Mouse (Mus musculus): ENCODE measurements around the gene Mosmo. TPM values are rescaled to one million over a fixed set of nuclear protein-coding genes. Genes with fewer than 3 reads are reported as not detected.

The Mosmo gene
- total and polyA plus RNA-seq, 3 experiments, result 10.4 to 19.0 (median 14.0) TPM

GRCm38 (mm10) chr7:120721456-120721855 is 44.0 kb downstream of the Mosmo start:
- Histone ChIP-seq H3K9ac (ENCODE audit: insufficient read depth, low read depth) (no peak overlapping the region), H3K79me2 (replicated peaks; ENCODE audit: control insufficient read depth, extremely low read depth, insufficient read depth, poor library complexity, severe bottlenecking) (peaks cover under 1% of the 10 kb centered on the region; the same call in 1 of the 2 replicates), H3K4me3 (replicated peaks in 1 of 3; ENCODE audit: low read depth in 2 of 3, low read length in 2 of 3, poor library complexity in 1 of 3) (no peak overlapping the region), H3K4me2 (ENCODE audit: insufficient read depth, low read depth, poor library complexity, severe bottlenecking) (no peak overlapping the region), H3K27ac (ENCODE audit: insufficient read depth, low read depth) (no peak overlapping the region), H3K9me3 (replicated peaks; ENCODE audit: low read length) (no peaks in the 10 kb centered on the region), H3K36me3 (replicated peaks in 1 of 2; ENCODE audit: control insufficient read depth in 1 of 2, insufficient read depth in 1 of 2, low read length in 1 of 2) (peaks cover 3 to 34% of the 10 kb centered on the region in 2 experiments), H3K4me1 (ENCODE audit: control insufficient read depth in 1 of 2, insufficient read depth in 2 of 2) (peaks cover 0 to 17% of the 10 kb centered on the region in 2 experiments; a peak in 2 of 4 replicates), H3K27me3 (replicated peaks) (no peaks in the 10 kb centered on the region)
- no peak for TF ChIP-seq RAD21 (IDR thresholded peaks at IDR 0.05; ENCODE audit: low read depth, low read length)
- DNase-seq (ENCODE audit: extremely low read depth), result no peak
- dilution Hi-C loops (cut with MboI; ENCODE audit: extremely low pct_ligation_motif_present, extremely low pct_unique_long_range_greater_than_20kb, low sequenced_read_pairs) (no loop called here), in situ Hi-C loops (cut with MboI; ENCODE audit: low pct_ligation_motif_present, low pct_unique_long_range_greater_than_20kb, low sequenced_read_pairs) (no loop called here)

DNA sequence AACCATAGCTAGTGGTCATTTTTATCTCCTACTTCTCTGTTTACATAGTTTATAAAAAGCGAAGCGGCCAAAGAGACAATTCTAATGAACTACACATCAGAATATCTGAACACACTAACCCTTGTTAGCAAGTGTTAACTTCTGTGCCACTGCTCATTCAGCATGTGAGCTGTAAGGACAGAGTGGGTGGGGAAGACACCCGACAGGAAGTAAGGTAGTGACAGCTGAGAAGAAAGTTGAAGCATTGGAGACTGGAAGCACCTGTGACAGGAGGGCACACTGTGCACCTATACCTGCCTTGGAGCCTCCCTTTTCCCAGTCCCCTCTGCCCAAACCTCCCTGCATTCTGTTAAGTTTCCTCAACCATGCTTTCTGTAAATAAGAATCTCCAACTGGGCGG is 44.6 kb downstream of the Mosmo start:
- Histone ChIP-seq H3K4me2 (ENCODE audit: insufficient read depth, low read depth, poor library complexity, severe bottlenecking) (no peak overlapping the region), H3K79me2 (replicated peaks; ENCODE audit: control insufficient read depth, extremely low read depth, insufficient read depth, poor library complexity, severe bottlenecking) (no peaks in the 10 kb centered on the region), H3K27ac (ENCODE audit: insufficient read depth, low read depth) (no peak overlapping the region), H3K36me3 (replicated peaks in 1 of 2; ENCODE audit: control insufficient read depth in 1 of 2, insufficient read depth in 1 of 2, low read length in 1 of 2) (peaks cover 4 to 34% of the 10 kb centered on the region in 2 experiments), H3K27me3 (replicated peaks) (no peaks in the 10 kb centered on the region), H3K9ac (ENCODE audit: insufficient read depth, low read depth) (no peak overlapping the region), H3K4me3 (replicated peaks in 1 of 3; ENCODE audit: low read depth in 2 of 3, low read length in 2 of 3, poor library complexity in 1 of 3) (no peak overlapping the region), H3K9me3 (replicated peaks; ENCODE audit: low read length) (no peaks in the 10 kb centered on the region), H3K4me1 (ENCODE audit: control insufficient read depth in 1 of 2, insufficient read depth in 2 of 2) (peaks cover 0 to 17% of the 10 kb centered on the region in 2 experiments; a peak in 2 of 4 replicates)
- in situ Hi-C loops (cut with MboI; ENCODE audit: low pct_ligation_motif_present, low pct_unique_long_range_greater_than_20kb, low sequenced_read_pairs) (no loop called here), dilution Hi-C loops (cut with MboI; ENCODE audit: extremely low pct_ligation_motif_present, extremely low pct_unique_long_range_greater_than_20kb, low sequenced_read_pairs) (no loop called here)
- no peak for DNase-seq (ENCODE audit: extremely low read depth)
- TF ChIP-seq MXI1 (IDR thresholded peaks at IDR 0.05; ENCODE audit: low read depth, low read length) (no peak), ZKSCAN1 (IDR thresholded peaks at IDR 0.05; ENCODE audit: borderline replicate concordance, low read depth, low read length) (no peak), ZC3H11A (IDR thresholded peaks at IDR 0.05; ENCODE audit: low read depth, low read length) (no peak), RCOR1 (conservative IDR thresholded peaks at IDR 0.05; ENCODE audit: low read depth, low read length) (no peak), MAFK (IDR thresholded peaks at IDR 0.05; ENCODE audit: insufficient replicate concordance, low read length) (no peak)

- Histone ChIP-seq H3K9me3 (replicated peaks; ENCODE audit: low read length) (no peaks in the 10 kb centered on the region), H3K27ac (ENCODE audit: insufficient read depth, low read depth) (no peak overlapping the region), H3K36me3 (replicated peaks in 1 of 2; ENCODE audit: control insufficient read depth in 1 of 2, insufficient read depth in 1 of 2, low read length in 1 of 2) (peaks cover 4 to 39% of the 10 kb centered on the region in 2 experiments), H3K4me2 (ENCODE audit: insufficient read depth, low read depth, poor library complexity, severe bottlenecking) (no peak overlapping the region), H3K27me3 (replicated peaks) (no peaks in the 10 kb centered on the region), H3K4me3 (replicated peaks in 1 of 3; ENCODE audit: low read depth in 2 of 3, low read length in 2 of 3, poor library complexity in 1 of 3) (no peak overlapping the region), H3K9ac (ENCODE audit: insufficient read depth, low read depth) (no peak overlapping the region), H3K4me1 (ENCODE audit: control insufficient read depth in 1 of 2, insufficient read depth in 2 of 2) (peaks cover 0 to 17% of the 10 kb centered on the region in 2 experiments; a peak in 2 of 4 replicates), H3K79me2 (replicated peaks; ENCODE audit: control insufficient read depth, extremely low read depth, insufficient read depth, poor library complexity, severe bottlenecking) (no peaks in the 10 kb centered on the region)
- DNase-seq (ENCODE audit: extremely low read depth), result no peak
- in situ Hi-C loops (cut with MboI; ENCODE audit: low pct_ligation_motif_present, low pct_unique_long_range_greater_than_20kb, low sequenced_read_pairs), result no loop called here
- dilution Hi-C loops (cut with MboI; ENCODE audit: extremely low pct_ligation_motif_present, extremely low pct_unique_long_range_greater_than_20kb, low sequenced_read_pairs), result no loop called here
- TF ChIP-seq MEF2A (IDR thresholded peaks at IDR 0.05; ENCODE audit: borderline replicate concordance, low read depth, low read length) (no peak), MYC (IDR thresholded peaks at IDR 0.05; ENCODE audit: low read depth, low read length) (no peak)
Observed at GRCm38 (mm10) chr7:120722839-120723278, 45.4 kb downstream of the Mosmo start.

All from CH12.LX (cell line).